Mouse (Mus musculus): ENCODE measurements at regions not wholly inside any gene's neighbourhood (a gene's known extent, or its start where the extent isn't known, plus 50 kb on each side); places are given as distances from the start of the nearest gene placed in this dataset.

DNA sequence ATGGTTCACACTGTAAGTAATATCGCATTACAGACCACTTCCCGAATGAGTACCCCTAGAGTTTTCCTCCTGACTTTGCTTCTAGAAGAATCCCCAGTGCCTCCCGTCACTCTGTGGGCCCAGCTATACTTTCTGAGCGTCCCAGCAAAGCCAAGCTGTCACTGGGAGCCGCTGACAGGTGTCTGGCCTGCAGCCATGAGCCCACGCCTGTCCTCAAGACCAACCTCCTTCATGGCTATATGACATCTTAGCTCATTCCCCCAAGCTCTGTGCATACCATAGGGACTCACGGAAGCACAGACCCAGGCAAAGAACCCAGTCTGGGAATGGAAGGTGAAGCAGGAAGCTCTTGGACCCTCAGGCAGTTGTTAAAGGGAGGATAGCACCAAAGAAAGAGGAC, 55.3 kb upstream of the Rgma start:
- no peak for DNase-seq (ENCODE audit: low read depth, low spot score)

DNA sequence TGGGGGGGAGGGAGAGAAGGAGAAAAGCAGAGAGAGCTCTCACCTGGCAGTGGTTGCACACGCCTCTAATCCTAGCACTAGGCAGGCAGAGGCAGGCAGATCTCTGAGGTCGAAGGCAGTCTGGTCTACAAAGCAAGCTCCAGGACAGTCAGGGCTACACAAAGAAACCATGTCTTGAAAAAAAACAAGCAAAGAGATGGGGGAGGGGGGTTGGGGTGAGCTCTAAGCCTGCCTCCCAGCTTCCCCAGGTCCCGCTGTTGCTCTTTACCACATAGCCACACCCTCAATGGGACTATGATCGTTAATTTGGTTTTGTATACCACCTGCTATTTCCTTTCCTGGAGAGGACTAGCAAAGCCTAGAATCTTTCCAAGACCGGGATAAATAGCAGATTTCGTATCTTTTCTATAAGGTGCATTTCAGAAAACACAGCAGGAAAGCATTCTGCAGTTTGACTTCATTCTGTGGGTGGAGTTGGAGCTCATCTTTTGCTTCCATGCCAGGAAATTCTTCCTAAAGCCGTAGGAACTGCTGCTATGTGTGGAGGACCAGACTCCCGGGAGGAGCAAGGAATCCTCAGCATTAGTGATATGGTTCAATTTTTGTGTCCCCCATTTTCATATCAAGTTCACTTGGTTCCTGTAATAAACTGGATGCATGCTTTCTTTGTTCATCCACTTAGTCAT, 52.7 kb upstream of the Rgma start:
- no peak for DNase-seq (ENCODE audit: low read depth, low spot score)

GRCm38 (mm10) chr7:73323556-73323955, 51.8 kb upstream of the Rgma start:
- no peak for DNase-seq (ENCODE audit: low read depth, low spot score)

- DNase-seq (ENCODE audit: low read depth, low spot score), result no peak
These were observed 49.8 kb upstream of the Rgma start for GRCm38 (mm10) chr7:73325503-73325902.
